Mouse (Mus musculus) monocyte, adult 59 days (primary cell): ENCODE data around the gene Gm4133. TPM values are rescaled to one million over a fixed set of nuclear protein-coding genes. Genes with fewer than 3 reads are reported as not detected.

Source experiments
- total RNA-seq, 2 experiments: library from RNA; stranded (reverse); gene quantifications; one replicate each; pipeline ENCODE4 v1.2.4; 2023

Gene Gm4133
- total RNA-seq, result not detected

DNA sequence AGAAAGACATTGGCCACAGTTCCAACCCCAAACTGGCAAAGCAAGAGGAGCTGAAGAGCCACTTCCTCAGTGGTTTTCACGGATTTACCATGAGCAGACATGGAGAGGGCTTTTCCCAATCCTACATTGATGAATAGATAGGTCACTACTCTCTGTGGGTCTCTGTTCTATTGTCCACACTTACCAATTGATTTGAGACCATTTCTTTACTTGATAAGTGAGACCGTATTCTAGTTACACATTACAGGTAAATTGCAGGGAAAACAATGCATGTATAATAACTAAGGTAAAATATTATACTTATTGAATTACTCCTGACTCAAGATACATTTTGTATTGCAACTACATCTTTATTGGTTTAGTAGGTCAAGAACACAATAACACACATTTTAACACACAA lies at the start of gene Gm4133:
Gm4133 (minus strand) TSS at position 101 of the 400 bp plus-strand sequence.

DNA sequence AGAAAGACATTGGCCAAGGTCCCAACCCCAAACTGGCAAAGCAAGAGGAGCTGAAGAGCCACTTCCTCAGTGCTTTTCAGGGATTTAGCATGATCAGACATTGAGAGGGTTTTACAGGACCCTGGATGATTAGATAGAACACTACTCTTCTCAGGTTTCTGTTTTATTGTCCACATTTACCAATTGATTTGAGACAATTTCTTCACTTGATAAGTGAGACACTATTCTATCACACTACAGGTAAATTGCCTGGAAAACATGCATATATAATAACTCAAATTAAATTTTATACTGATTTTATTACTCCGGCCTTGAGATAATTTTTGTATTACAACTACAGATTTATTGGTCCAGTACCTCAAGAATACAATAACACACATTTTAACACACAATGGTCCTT lies 41.4 kb upstream of the Gm4133 start, which contains the start of gene Gm5728:
Gm5728 (minus strand) TSS at position 101 of the 400 bp plus-strand sequence.

Other genes with a start within 250 kb of the Gm4133 start
- not detected for gene Vmn1r91, start 234.4 kb downstream of the Gm4133 start, total RNA-seq
- not detected for gene Gm16442, start 211.5 kb downstream of the Gm4133 start, total RNA-seq
- gene Vmn1r93, start 195.0 kb downstream of the Gm4133 start, total RNA-seq, result not detected
- not detected for gene Vmn1r94, start 165.7 kb downstream of the Gm4133 start, total RNA-seq
- gene Vmn1r95, start 140.4 kb downstream of the Gm4133 start, total RNA-seq, result not detected
- gene Gm6164, start 128.5 kb downstream of the Gm4133 start, total RNA-seq, result not detected
- not detected for gene Gm4498, start 100.2 kb downstream of the Gm4133 start, total RNA-seq
- not detected for gene Gm5890, start 71.2 kb downstream of the Gm4133 start, total RNA-seq
- gene Gm5728, start 41.3 kb upstream of the Gm4133 start, total RNA-seq, result not detected
- not detected for gene Vmn1r100, start 83.9 kb upstream of the Gm4133 start, total RNA-seq
- not detected for gene Vmn1r101, start 108.5 kb upstream of the Gm4133 start, total RNA-seq
- not detected for gene Gm10670, start 140.9 kb upstream of the Gm4133 start, total RNA-seq
- not detected for gene Vmn1r103, start 176.5 kb upstream of the Gm4133 start, total RNA-seq
- not detected for gene Vmn1r104, start 199.8 kb upstream of the Gm4133 start, total RNA-seq
- gene Gm5726, start 211.7 kb upstream of the Gm4133 start, total RNA-seq, result not detected
- not detected for gene Gm4141, start 242.2 kb upstream of the Gm4133 start, total RNA-seq